Mouse (Mus musculus): Measurements from ENCODE around the gene Gdf5. TPM values are rescaled to one million over a fixed set of nuclear protein-coding genes. Genes with fewer than 3 reads are reported as not detected.
"Not testable (repeated sequence)": the region's sequence is repeated elsewhere in the genome, so short reads cannot be mapped to it uniquely, and the experiment has no call there.

Gene Gdf5
- polyA plus RNA-seq, 1 experiment from 2014 or later: 1.7 TPM

- Histone ChIP-seq H3K4me1 (peaks cover 12% of the 10 kb centered on the region), H3K27ac (no peak overlapping the region), H3K9me3 (no peaks in the 10 kb centered on the region), H3K4me3 (no peak overlapping the region), H3K4me2 (no peak overlapping the region), H3K27me3 (replicated peaks) (0 out of 2 replicates have a peak, but pooled peaks cover 2% of the 10 kb centered on the region), H3K36me3 (replicated peaks) (no peaks in the 10 kb centered on the region), H3K9ac (no peak overlapping the region)
- 83% methylated on average over 7 of the region's 7 CpGs for WGBS
- ATAC-seq (replicated peaks): no peak
Observed at GRCm38 (mm10) chr2:155939897-155940529, 5.2 kb downstream of the Gdf5 start.

GRCm38 (mm10) chr2:155929531-155930442 lies 15.4 kb downstream of the Gdf5 start, which contains the start of gene Uqcc1:
Uqcc1 (minus strand) TSS chr2:155930310.
- Histone ChIP-seq H3K4me2 (peak within 1 kb of the TSS; percentile 85), H3K27ac (peak within 1 kb of the TSS; percentile 90), H3K4me1 (peaks cover 22% of the 10 kb centered on the region), H3K9me3 (no peaks in the 10 kb centered on the region), H3K9ac (peak within 1 kb of the TSS; percentile 65), H3K27me3 (replicated peaks) (no peaks in the 10 kb centered on the region), H3K36me3 (replicated peaks) (no peaks in the 10 kb centered on the region), H3K4me3 (peak within 1 kb of the TSS; percentile 69)
- WGBS: under 1% methylated on average over 38 of the region's 38 CpGs
- ATAC-seq (replicated peaks): peak; percentile 97

GRCm38 (mm10) chr2:155928711-155929345 lies 16.3 kb downstream of the Gdf5 start:
- no peak for ATAC-seq (replicated peaks)
- 77% methylated on average over 7 of the region's 7 CpGs for WGBS
- H3K4me2 ChIP-seq: peak overlapping the region; percentile 85

GRCm38 (mm10) chr2:155925213-155925612 lies 20.0 kb downstream of the Gdf5 start:
- not testable (repeated sequence) for H3K4me3 ChIP-seq; H3K36me3 ChIP-seq (replicated peaks); H3K27me3 ChIP-seq (replicated peaks); ATAC-seq (replicated peaks); H3K9me3 ChIP-seq; H3K27ac ChIP-seq; H3K4me2 ChIP-seq; H3K9ac ChIP-seq
- WGBS: 92% methylated on average over 5 of the region's 6 CpGs
- H3K4me1 ChIP-seq: peaks cover 17% of the 10 kb centered on the region

More at GRCm38 (mm10) chr2:155928711-155929345, 16.3 kb downstream of the Gdf5 start:
- Histone ChIP-seq H3K4me3 (peak overlapping the region; percentile 69), H3K27me3 (replicated peaks) (no peaks in the 10 kb centered on the region), H3K4me1 (peaks cover 22% of the 10 kb centered on the region), H3K36me3 (replicated peaks) (no peaks in the 10 kb centered on the region), H3K27ac (no peak overlapping the region), H3K9ac (no peak overlapping the region), H3K9me3 (no peaks in the 10 kb centered on the region)

- no peak overlapping the region for H3K4me2 ChIP-seq
- no peak for ATAC-seq (replicated peaks)
- WGBS: 94% methylated on average over 7 of the region's 7 CpGs
Observed at GRCm38 (mm10) chr2:155923143-155923542, 22.0 kb downstream of the Gdf5 start.

GRCm38 (mm10) chr2:155914684-155915083 lies 30.5 kb downstream of the Gdf5 start:
- no peak overlapping the region for H3K4me2 ChIP-seq
- H3K4me3 ChIP-seq: no peak overlapping the region
- H3K27ac ChIP-seq: no peak overlapping the region
- WGBS: 92% methylated on average over 6 of the region's 6 CpGs
- H3K4me1 ChIP-seq: no peaks in the 10 kb centered on the region
- H3K36me3 ChIP-seq (replicated peaks): peaks cover 27% of the 10 kb centered on the region
- no peaks in the 10 kb centered on the region for H3K9me3 ChIP-seq
- H3K9ac ChIP-seq: no peak overlapping the region
- no peak for ATAC-seq (replicated peaks)
- H3K27me3 ChIP-seq (replicated peaks): no peaks in the 10 kb centered on the region

More at GRCm38 (mm10) chr2:155923143-155923542, 22.0 kb downstream of the Gdf5 start:
- 0 out of 2 replicates have a peak, but pooled peaks cover 6% of the 10 kb centered on the region for H3K36me3 ChIP-seq (replicated peaks)
- H3K9ac ChIP-seq: no peak overlapping the region
- H3K9me3 ChIP-seq: no peaks in the 10 kb centered on the region
- no peaks in the 10 kb centered on the region for H3K27me3 ChIP-seq (replicated peaks)
- H3K4me1 ChIP-seq: peaks cover 6% of the 10 kb centered on the region
- no peak overlapping the region for H3K4me3 ChIP-seq
- H3K27ac ChIP-seq: no peak overlapping the region

GRCm38 (mm10) chr2:155903632-155904008 lies 41.5 kb downstream of the Gdf5 start:
- no peak overlapping the region for H3K4me3 ChIP-seq
- no peaks in the 10 kb centered on the region for H3K9me3 ChIP-seq
- no peaks in the 10 kb centered on the region for H3K27me3 ChIP-seq (replicated peaks)
- no peak for ATAC-seq (replicated peaks)
- whole genome bisulfite sequencing: 92% methylated on average over 6 of the region's 6 CpGs
- H3K4me1 ChIP-seq: no peaks in the 10 kb centered on the region
- no peak overlapping the region for H3K4me2 ChIP-seq
- no peak overlapping the region for H3K27ac ChIP-seq
- peaks cover 5% of the 10 kb centered on the region; the same call in 1 of the 2 replicates for H3K36me3 ChIP-seq (replicated peaks)
- no peak overlapping the region for H3K9ac ChIP-seq

GRCm38 (mm10) chr2:155902989-155903631 lies 42.1 kb downstream of the Gdf5 start:
- no peak for ATAC-seq (replicated peaks)
- Histone ChIP-seq H3K9ac (no peak overlapping the region), H3K9me3 (no peaks in the 10 kb centered on the region), H3K27me3 (replicated peaks) (no peaks in the 10 kb centered on the region), H3K36me3 (replicated peaks) (peaks cover 7% of the 10 kb centered on the region; the same call in 1 of the 2 replicates), H3K27ac (no peak overlapping the region), H3K4me2 (no peak overlapping the region), H3K4me1 (no peaks in the 10 kb centered on the region), H3K4me3 (no peak overlapping the region)
- 84% methylated on average over 16 of the region's 16 CpGs for WGBS

GRCm38 (mm10) chr2:155895046-155895735 lies 50.0 kb downstream of the Gdf5 start:
- Histone ChIP-seq H3K9ac (no peak overlapping the region), H3K9me3 (no peaks in the 10 kb centered on the region), H3K36me3 (replicated peaks) (peaks cover 13% of the 10 kb centered on the region; the same call in 1 of the 2 replicates), H3K4me3 (no peak overlapping the region), H3K27ac (no peak overlapping the region), H3K4me1 (no peaks in the 10 kb centered on the region), H3K4me2 (no peak overlapping the region), H3K27me3 (replicated peaks) (no peaks in the 10 kb centered on the region)
- ATAC-seq (replicated peaks): no peak
- 91% methylated on average over 16 of the region's 16 CpGs for WGBS

GRCm38 (mm10) chr2:155894307-155895045 lies 50.7 kb downstream of the Gdf5 start:
- peaks cover 13% of the 10 kb centered on the region; the same call in 1 of the 2 replicates for H3K36me3 ChIP-seq (replicated peaks)
- ATAC-seq (replicated peaks): no peak
- WGBS: 92% methylated on average over 13 of the region's 13 CpGs
- no peak overlapping the region for H3K4me3 ChIP-seq
- no peaks in the 10 kb centered on the region for H3K4me1 ChIP-seq
- H3K27me3 ChIP-seq (replicated peaks): no peaks in the 10 kb centered on the region
- H3K9ac ChIP-seq: no peak overlapping the region
- no peaks in the 10 kb centered on the region for H3K9me3 ChIP-seq
- H3K4me2 ChIP-seq: no peak overlapping the region
- no peak overlapping the region for H3K27ac ChIP-seq
